Mouse (Mus musculus) megakaryocyte, embryonic 14.5 days (primary cell): ENCODE data around the gene Prkg2.

Source experiments
- FLI1 ChIP-seq: IDR thresholded peaks from 2 replicates; pipeline ENCODE4 v1.6.1; 2012; ENCODE audit warnings: low read length, inconsistent platforms, mixed read lengths
- GATA1 ChIP-seq: IDR thresholded peaks from 3 replicates; pipeline ENCODE4 v1.6.1; 2012; ENCODE audit warnings: mixed read lengths, low read length, inconsistent platforms, borderline replicate concordance

DNA sequence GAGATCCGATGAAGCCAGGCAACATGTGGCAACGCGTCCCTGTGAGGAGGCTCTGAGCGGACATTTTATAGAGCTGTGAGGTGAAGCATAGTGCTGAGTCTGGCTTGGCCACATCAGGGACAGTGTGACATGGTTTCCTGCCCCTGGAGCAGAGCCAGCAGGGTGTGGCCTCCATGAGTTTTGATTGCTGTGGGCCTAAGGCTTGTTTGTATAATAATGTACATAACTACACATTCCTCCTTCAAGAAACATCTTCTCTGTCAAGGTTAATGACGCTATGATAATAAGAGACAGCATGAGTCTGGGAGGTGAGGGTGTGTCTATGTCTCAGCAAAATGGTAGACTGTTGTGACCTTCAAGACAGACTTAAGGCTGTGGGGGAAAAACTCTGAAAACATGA lies 118.4 kb downstream of the Prkg2 start:
- TF ChIP-seq GATA1: no peak
- TF ChIP-seq FLI1: no peak
